Mouse (Mus musculus): ENCODE data around the gene Tchh.
"Not testable (repeated sequence)": the region's sequence is repeated elsewhere in the genome, so short reads cannot be mapped to it uniquely, and the experiment has no call there.

Gene Tchh

GRCm38 (mm10) chr3:93493992-93494391, 51.9 kb downstream of the Tchh start:
- DNase-seq (ENCODE audit: inconsistent age in 2 of 2, low spot score in 1 of 2): peak; percentile 27 to 84

- DNase-seq (ENCODE audit: inconsistent age in 2 of 2, low spot score in 1 of 2): not testable (repeated sequence)
Measured at GRCm38 (mm10) chr3:93494774-93495173, 52.6 kb downstream of the Tchh start.

GRCm38 (mm10) chr3:93497131-93497530, 55.0 kb downstream of the Tchh start:
- DNase-seq (ENCODE audit: inconsistent age in 2 of 2, low spot score in 1 of 2): no peak
